Mouse (Mus musculus) c-Kit-positive CD71-positive TER-119-negative erythroid progenitor cells, embryonic 14.5 days (primary cell): Measurements from ENCODE around the gene Tnp1.
A peak's percentile ranks its signal among the peaks of the same experiment; 100 is the strongest.

ENCODE experiments used
- DNase-seq: peaks from one replicate; pipeline ENCODE4 v3.0.0-alpha.2; 2013; ENCODE audit warnings: low read depth

Tnp1 gene

DNA sequence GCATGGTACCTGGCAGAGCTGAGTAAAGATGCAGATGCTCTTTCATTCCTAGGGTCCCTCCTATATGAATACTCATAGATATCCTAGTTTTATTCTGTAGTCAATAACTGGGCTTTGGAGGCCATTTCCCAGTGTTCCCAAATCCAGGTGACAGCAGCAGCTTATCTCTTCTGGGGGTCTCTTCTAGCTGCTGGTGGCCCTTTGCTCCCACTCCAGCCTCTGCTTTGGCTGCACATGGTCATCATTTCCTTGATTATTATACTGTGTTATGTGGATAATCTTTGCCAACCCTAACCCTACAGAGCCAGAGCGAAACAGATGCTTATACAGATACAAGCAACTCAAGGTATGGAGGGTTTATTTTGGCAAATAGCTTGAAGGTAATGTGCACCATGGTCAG is 8.9 kb downstream of the Tnp1 start:
- DNase-seq: no peak

- no peak for DNase-seq
Measured at GRCm38 (mm10) chr1:73004890-73005289, 10.8 kb downstream of the Tnp1 start.

- DNase-seq: peak; percentile 35
Measured at GRCm38 (mm10) chr1:73002637-73003036, 13.1 kb downstream of the Tnp1 start.

DNA sequence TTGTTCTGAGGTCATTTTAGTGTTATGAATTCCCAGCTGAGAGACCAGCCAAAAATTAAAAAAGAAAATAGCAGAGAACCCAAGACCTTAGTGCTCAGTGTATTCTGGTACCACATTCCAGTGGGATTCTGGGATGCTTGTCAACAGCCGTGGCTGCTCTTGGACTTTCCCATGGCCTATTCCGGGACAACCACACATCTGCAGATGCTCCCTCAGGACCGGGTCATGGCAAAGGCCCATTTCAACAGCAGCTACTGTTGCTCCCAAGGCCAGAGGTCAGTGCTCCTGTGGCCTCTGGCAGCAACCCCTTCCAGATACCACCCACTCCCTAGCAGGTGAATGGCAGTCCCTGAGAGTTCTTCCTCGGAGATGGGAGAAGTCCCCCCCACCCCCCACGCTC is 13.7 kb downstream of the Tnp1 start:
- no peak for DNase-seq

- DNase-seq: no peak
Measured at GRCm38 (mm10) chr1:72994751-72995528, 20.8 kb downstream of the Tnp1 start.

DNA sequence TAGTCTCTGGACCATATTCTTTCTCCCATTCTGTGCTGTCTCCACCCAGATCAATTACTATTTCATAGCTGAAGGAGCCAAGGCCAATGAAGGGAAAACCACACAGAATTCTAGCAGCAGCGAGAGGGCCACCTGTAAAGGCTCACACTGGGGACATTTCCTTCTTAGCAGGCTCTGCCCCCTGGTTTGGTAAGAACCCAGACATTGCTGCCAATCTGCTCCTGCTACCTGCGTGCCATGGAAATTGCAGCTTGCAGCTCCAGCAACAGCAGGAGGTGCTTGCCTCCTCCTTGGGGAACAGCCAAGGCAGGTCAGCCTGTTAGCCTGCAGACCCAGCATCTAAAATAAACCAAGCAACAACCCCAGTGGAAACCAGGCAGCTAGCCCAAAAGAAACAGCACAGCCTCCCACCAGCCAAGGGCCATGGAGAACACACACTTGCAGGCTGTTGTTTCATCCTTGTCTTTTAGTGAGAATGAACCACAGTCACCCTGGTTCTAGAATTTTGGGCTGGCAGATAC is 22.7 kb downstream of the Tnp1 start:
- DNase-seq: no peak

- DNase-seq: no peak
Measured at GRCm38 (mm10) chr1:72992209-72992608, 23.5 kb downstream of the Tnp1 start.

DNA sequence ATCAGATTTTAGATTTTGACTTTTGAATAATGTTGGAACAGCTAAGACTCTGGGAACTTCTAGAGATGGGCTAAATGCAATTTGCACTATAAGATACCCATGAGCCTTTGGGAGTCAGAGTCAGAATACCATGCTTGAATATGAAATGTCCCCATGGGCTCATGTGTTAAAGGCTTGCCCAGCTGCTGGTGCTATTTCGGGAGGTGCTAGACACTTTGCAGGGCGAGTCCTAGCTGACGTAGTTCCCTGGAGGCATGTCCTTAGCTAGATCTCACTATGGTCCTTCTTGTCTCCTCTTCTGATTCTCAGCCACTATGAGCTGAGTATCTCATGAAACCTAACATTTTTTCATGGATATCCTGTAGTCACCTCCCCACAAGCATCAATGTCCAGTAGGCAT is 26.8 kb downstream of the Tnp1 start:
- no peak for DNase-seq

- no peak for DNase-seq
Measured at GRCm38 (mm10) chr1:72986715-72987114, 29.0 kb downstream of the Tnp1 start.

- DNase-seq: no peak
Measured at GRCm38 (mm10) chr1:72978956-72979355, 36.8 kb downstream of the Tnp1 start.

GRCm38 (mm10) chr1:72974226-72974625 is 41.5 kb downstream of the Tnp1 start:
- DNase-seq: no peak

DNA sequence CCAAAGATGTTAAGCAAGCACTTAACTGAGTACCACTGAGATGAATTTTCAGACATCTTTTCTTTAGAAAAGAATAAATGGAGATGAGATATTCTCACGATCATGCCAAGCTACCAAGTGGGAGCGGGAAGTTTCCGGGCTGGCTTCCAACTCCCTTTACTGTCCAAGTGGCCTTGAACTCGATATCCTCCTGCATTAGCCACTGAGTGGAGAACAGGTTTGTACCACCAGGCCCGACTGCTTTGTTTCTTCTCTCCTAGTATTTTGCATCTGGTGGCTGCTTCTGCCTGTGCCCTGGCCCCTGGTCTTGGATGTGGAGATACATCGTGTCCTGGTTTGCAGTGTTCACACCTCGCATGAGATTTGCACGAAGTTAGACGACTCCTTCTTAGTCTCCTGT is 45.2 kb downstream of the Tnp1 start:
- DNase-seq: no peak

- DNase-seq: no peak
Measured at GRCm38 (mm10) chr1:72969113-72969812, 46.4 kb downstream of the Tnp1 start.

DNA sequence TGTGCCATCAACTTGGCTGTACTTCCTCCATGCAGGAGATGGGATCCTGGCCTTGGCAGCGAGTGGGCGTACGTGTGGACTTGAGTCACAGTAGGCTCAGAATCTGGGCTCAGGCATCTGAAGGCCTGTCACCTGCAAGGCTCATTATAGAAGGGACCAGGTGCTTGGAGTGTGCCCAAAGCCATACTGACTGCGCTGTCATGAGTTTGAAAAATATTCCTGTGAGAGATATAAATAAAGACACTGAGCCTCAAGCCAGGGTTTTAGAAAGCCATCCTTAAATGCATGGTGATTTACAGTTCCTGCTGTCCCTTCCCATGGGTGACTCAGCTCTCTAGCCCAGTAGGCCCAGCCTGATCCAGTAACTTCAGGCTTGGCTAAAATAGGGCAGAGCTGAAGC is 49.3 kb downstream of the Tnp1 start:
- no peak for DNase-seq
